Mouse (Mus musculus) left cerebral cortex, adult 8-10 months (tissue): Measurements from ENCODE around the gene Vmn1r231. TPM values are rescaled to one million over a fixed set of nuclear protein-coding genes. Genes with fewer than 3 reads are reported as not detected.

Experiments used
- DNase-seq, 2 experiments: peaks; one replicate each; pipeline ENCODE4 v3.0.0; 2022; ENCODE audit warnings: low spot score in 2 of 2
- total RNA-seq, 4 experiments: library from RNA; stranded (reverse); gene quantifications; 2 replicates each; pipeline ENCODE4 v1.2.4; 2022

Vmn1r231 gene
- total RNA-seq, result not detected

DNA sequence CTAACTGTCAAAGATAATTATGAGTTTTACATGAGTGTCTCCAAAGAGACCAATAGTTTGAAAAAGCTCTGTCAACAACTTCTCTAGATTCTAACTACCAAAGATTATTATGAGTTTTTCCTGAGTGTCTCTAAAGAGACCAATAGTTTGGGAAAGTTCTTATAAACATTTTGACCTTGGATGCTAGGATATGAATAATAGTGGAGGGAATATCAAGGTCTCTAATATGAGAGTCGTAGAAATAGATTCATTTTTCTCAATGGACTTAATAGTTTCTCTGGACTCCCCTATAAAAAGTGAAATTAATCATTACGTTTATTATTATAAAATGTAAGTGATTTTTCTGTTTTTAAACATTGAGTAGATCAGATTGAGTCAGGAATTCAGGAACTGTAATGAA is at the start of gene Vmn1r231:
Gene Vmn1r231 (minus strand): TSS at position 101 of the 400 bp plus-strand sequence.
- no peak for DNase-seq

- no peak for DNase-seq
These were observed 41.7 kb upstream of the Vmn1r231 start for GRCm38 (mm10) chr17:20946636-20947035.

DNA sequence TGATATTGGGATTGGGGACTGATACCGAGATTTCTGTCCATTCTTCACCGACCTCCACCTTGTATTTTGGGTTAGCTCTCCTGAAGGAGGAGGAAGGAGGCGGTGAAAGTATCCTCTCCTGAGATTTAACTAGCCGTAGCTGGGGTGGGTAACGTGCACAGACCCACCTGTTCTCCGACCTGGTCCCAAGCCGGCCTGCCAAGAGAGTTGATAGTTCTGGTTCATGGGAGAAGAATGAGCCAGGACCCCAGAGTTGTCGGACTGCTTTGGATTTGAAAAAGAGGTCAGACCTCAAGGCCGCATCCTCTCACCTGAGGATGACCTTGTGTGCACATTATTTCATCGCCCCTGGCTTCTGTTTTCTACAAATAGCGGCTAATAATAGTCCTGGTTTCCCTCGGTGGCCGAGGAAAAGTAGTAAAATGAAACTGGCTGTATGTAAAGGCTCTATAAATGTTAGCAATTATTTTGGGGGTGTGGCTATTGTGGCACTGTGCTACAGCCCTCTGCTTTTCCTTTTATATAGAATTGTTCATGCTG is 41.2 kb upstream of the Vmn1r231 start:
- no peak for DNase-seq

DNA sequence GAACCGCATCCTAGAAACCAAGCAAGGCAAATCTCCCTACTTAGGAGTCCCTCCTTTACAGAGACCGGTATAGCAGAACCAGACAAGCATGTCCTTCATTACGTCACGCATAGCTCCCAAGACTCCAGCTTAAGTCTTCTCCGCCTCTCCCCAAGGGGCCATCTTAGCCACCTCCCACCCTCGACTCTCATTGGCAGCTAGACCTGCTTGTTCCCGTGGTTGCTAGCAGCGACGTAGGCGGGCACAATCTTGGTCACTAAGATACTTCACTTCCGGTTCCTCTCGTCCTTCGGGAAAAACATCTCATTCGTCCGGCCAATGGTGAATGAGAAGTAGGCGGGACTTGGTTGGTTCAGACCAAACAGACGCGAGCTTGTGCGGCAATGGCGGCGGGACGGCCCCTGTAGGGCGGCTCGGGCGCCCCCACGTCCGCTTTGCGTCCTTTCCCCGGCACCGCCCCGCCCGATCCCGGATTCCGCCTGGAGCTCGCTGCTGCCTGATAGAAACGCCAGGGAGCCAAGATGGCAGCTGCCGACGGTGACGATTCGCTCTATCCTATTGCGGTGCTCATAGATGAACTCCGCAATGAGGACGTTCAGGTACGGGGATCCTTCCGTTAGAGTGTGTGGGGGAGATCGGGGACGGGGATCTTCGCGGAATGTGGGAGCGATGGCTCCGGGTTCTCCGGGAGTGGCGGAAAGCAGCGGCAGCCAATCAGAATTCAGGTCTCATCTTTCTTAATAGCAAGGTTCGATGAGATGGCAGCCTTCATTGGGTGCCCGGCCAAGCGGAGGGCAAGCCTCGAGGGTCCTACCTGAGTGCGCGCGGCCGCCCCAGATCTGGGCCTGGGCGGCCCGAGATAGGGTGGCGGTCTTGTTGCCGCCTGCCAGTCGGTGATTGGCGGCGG is 40.3 kb upstream of the Vmn1r231 start, which contains the start of gene Ppp2r1a:
Gene Ppp2r1a (plus strand): TSS at position 327 of the 907 bp plus-strand sequence.
- peak; percentile 99 for DNase-seq

DNA sequence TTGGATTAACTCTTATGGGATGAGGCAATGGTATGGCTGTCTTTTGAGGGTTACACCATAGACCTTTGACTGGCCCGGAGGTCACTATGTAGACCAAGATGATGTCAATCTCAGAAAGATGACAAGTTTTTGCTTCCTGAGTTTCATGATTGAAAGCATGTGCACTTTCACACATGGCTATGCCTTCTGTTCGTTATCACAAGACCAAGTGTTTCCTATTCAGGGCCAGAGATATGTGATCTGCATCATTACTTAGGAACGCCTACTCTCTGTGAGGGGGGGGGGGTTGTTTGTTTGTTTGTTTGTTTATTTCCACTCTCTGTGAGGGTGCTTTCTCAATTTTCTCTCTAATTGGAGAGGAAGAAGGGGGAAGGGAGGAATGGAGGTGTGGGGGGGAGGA is 39.3 kb upstream of the Vmn1r231 start:
- DNase-seq, result no peak

GRCm38 (mm10) chr17:20919614-20920013 is 14.7 kb upstream of the Vmn1r231 start, which contains the start of gene Vmn1r232:
Vmn1r232 (minus strand) TSS chr17:20919714.
- DNase-seq, result no peak

DNA sequence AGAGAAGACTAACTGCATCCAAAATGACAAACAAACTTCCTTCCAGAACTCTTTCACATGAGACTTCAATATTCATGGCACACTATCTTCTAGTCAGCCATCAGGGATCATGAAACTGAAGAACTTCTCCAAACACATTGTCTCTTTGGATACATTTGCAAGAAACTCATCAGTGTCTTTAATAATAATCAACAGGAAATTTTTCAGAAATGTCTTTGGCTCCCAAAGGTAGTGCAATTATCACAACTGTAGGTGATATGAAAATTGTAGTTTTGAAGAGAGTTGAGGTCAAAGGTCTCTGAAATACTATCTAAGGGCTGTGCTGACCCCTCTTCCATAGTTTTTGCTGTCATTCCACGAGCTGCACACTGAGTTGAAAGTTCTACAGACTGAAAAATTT is 64.7 kb downstream of the Vmn1r231 start, which contains the start of gene Vmn1r230:
Gene Vmn1r230 (plus strand): TSS at position 301 of the 400 bp plus-strand sequence.
- no peak for DNase-seq

Other genes starting within 250 kb of the Vmn1r231 start
- not detected for gene Vmn1r226, start 222.2 kb downstream of the Vmn1r231 start, total RNA-seq
- gene Vmn1r227, start 175.2 kb downstream of the Vmn1r231 start, total RNA-seq, result not detected
- not detected for gene Vmn1r228, start 118.9 kb downstream of the Vmn1r231 start, total RNA-seq
- gene Vmn1r229, start 93.5 kb downstream of the Vmn1r231 start, total RNA-seq, result under 1 TPM; 0.02 to 0.07 (median 0.06) TPM
- gene Vmn1r230, start 64.6 kb downstream of the Vmn1r231 start, total RNA-seq, result not detected
- under 1 TPM in 1 of 4 experiments, not detected in 3; 0.22 TPM for gene Vmn1r232, start 14.6 kb upstream of the Vmn1r231 start, total RNA-seq
- 100 to 1,000 TPM; 521 to 550 (median 536) TPM for gene Ppp2r1a, start 40.2 kb upstream of the Vmn1r231 start, total RNA-seq
- gene Vmn1r233, start 91.4 kb upstream of the Vmn1r231 start, total RNA-seq, result not detected
- 10 to 100 TPM; 20.2 to 20.9 (median 20.8) TPM for gene Zfp160, start 103.8 kb upstream of the Vmn1r231 start, total RNA-seq